Mouse (Mus musculus) liver, embryonic 14.5 days (tissue): Measurements from ENCODE around the gene Tfap2e.

Experiments used
- CTCF ChIP-seq: IDR thresholded peaks from 2 replicates; pipeline ENCODE4 v1.5.1; 2016; ENCODE audit warnings: antibody characterized with exemption, low read depth, control low read depth
- EP300 ChIP-seq: IDR thresholded peaks from 2 replicates; pipeline ENCODE4 v1.6.1; 2016; ENCODE audit warnings: antibody characterized with exemption, low read depth

- no peak for TF ChIP-seq CTCF
- no peak for TF ChIP-seq EP300
Observed at GRCm38 (mm10) chr4:126746194-126746840, 10.3 kb upstream of the Tfap2e start.
